Mouse (Mus musculus): ENCODE results near the gene Cib2. TPM values are rescaled to one million over a fixed set of nuclear protein-coding genes. Genes with fewer than 3 reads are reported as not detected.
"Not testable (repeated sequence)": the region's sequence is repeated elsewhere in the genome, so short reads cannot be mapped to it uniquely, and the experiment has no call there.

Cib2 gene
- total and polyA plus RNA-seq, 3 experiments = 2.1 to 5.9 (median 2.1) TPM

DNA sequence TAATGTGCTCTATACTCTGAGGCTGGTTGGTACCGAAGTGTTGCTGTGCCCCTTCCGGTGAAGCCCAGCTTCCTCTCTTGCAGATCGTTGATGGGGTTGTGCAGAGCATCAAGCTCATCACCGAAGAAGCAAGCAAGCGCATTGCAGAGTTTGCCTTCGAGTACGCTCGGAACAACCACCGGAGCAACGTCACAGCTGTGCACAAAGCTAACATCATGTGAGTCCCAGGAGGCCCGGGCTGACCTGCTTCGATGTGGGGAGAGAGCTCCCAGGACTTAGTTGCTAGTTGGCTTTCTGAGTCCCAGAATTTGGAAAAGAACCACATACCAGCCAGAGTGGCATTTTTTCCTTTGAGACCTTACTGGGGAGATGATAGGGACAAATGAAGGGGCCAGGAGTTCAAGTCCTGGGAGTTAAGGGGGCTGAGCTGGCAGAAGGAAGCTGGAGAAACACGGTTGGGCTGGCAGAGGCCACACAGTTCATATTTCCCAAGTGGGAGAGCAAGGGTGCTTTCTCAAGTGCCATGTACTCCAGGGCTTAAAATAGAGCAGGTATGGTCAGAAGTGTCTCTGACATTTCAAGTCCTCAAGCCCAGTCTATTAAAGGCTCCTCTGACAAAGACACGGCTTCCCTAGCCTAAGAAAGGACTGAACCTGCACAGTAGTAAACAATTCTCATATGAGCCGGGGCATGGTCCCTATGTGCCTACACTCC, 36.9 kb upstream of the Cib2 start:
- Histone ChIP-seq H3K36me3 (ENCODE audit: control insufficient read depth, insufficient read depth, low read length) (peaks cover 44% of the 10 kb centered on the region), H3K79me2 (replicated peaks; ENCODE audit: control insufficient read depth, insufficient read depth, low read length) (no peaks in the 10 kb centered on the region), H3K9ac (ENCODE audit: low read depth, low read length) (no peak overlapping the region), H3K27me3 (ENCODE audit: control insufficient read depth, insufficient read depth, low read length) (no peaks in the 10 kb centered on the region), H3K27ac (peak overlapping the region; percentile 62), H3K4me1 (ENCODE audit: control insufficient read depth, insufficient read depth, low read length) (peaks cover 5% of the 10 kb centered on the region), H3K4me3 (no peak overlapping the region)
- intact Hi-C loops (cut with DNase I) = no loop called here
- 68% methylated on average over 15 of the region's 15 CpGs for WGBS
- TF ChIP-seq POLR2A (IDR thresholded peaks at IDR 0.05; ENCODE audit: insufficient read depth, low read depth, low read length) = 0 out of 2 replicates have a peak, but pooled peaks have one; percentile 11
- TF ChIP-seq CTCF (IDR thresholded peaks at IDR 0.05) = no peak
- no peak for TF ChIP-seq EP300 (IDR thresholded peaks at IDR 0.05; ENCODE audit: insufficient read depth, low read depth, low read length)
- DNase-seq = peak; percentile 29 to 45

DNA sequence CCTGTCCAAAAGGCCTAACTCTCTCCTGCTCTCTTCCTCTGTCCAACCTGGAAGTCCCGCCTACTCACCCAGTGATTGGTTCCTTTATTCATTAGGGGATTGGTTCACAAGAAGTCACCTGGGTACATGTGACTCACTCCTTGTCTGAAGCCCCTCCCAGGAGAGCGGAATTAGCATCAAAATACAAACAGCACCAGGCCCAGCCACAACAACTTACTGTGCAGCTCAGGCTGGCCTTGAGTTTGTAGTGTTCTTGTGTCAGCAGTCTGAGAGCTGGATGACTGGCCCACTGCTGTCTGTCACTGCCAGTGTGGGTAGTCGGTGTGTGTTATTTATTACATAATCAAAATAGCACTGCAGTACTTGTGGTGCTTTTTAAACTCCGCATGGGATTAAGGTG, 33.6 kb upstream of the Cib2 start:
- DNase-seq; H3K4me1 ChIP-seq (ENCODE audit: control insufficient read depth, insufficient read depth, low read length); H3K27ac ChIP-seq; intact Hi-C loops (cut with DNase I); H3K27me3 ChIP-seq (ENCODE audit: control insufficient read depth, insufficient read depth, low read length); H3K9ac ChIP-seq (ENCODE audit: low read depth, low read length); H3K79me2 ChIP-seq (replicated peaks; ENCODE audit: control insufficient read depth, insufficient read depth, low read length); H3K4me3 ChIP-seq: not testable (repeated sequence)
- H3K36me3 ChIP-seq (ENCODE audit: control insufficient read depth, insufficient read depth, low read length) = peaks cover 49% of the 10 kb centered on the region
- WGBS = 73% methylated on average over 4 of the region's 4 CpGs

DNA sequence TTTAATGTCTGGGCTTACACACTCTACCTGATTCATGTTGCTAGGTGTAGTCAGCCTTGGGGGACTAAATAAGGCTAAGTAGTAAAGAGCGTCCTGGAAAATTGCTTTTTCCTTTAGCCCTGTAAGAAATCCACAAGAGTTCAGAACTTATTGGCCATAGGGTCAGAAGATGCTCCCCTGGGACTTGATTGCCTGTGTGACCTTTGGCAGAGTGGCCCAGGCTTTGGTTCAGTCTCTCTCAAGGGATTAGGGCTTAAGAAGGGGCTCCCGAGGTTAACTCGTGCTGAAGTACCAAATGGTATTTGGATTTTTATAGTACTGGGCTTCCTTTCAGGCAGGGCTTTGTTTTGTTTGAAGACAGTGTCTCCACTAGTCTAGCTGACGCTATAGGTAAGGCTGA, 27.8 kb upstream of the Cib2 start:
- intact Hi-C loops (cut with DNase I) = loop anchor here (2.0 kb wide), 1 partner anchor 27 kb away; the partner anchor contains the start of gene Cib2
- Histone ChIP-seq H3K27ac (peak overlapping the region; percentile 91), H3K27me3 (ENCODE audit: control insufficient read depth, insufficient read depth, low read length) (no peaks in the 10 kb centered on the region), H3K4me3 (peak overlapping the region; percentile 99), H3K36me3 (ENCODE audit: control insufficient read depth, insufficient read depth, low read length) (peaks cover 17% of the 10 kb centered on the region), H3K4me1 (ENCODE audit: control insufficient read depth, insufficient read depth, low read length) (peaks cover 2% of the 10 kb centered on the region), H3K79me2 (replicated peaks; ENCODE audit: control insufficient read depth, insufficient read depth, low read length) (peaks cover 2% of the 10 kb centered on the region; the same call in 1 of the 2 replicates), H3K9ac (ENCODE audit: low read depth, low read length) (peak overlapping the region; percentile 59; the same call in 1 of the 2 replicates)
- WGBS = 41% methylated on average over 4 of the region's 4 CpGs
- no peak for TF ChIP-seq EP300 (IDR thresholded peaks at IDR 0.05; ENCODE audit: insufficient read depth, low read depth, low read length)
- no peak for TF ChIP-seq POLR2A (IDR thresholded peaks at IDR 0.05; ENCODE audit: insufficient read depth, low read depth, low read length)
- no peak for TF ChIP-seq CTCF (IDR thresholded peaks at IDR 0.05)
- no peak for DNase-seq

DNA sequence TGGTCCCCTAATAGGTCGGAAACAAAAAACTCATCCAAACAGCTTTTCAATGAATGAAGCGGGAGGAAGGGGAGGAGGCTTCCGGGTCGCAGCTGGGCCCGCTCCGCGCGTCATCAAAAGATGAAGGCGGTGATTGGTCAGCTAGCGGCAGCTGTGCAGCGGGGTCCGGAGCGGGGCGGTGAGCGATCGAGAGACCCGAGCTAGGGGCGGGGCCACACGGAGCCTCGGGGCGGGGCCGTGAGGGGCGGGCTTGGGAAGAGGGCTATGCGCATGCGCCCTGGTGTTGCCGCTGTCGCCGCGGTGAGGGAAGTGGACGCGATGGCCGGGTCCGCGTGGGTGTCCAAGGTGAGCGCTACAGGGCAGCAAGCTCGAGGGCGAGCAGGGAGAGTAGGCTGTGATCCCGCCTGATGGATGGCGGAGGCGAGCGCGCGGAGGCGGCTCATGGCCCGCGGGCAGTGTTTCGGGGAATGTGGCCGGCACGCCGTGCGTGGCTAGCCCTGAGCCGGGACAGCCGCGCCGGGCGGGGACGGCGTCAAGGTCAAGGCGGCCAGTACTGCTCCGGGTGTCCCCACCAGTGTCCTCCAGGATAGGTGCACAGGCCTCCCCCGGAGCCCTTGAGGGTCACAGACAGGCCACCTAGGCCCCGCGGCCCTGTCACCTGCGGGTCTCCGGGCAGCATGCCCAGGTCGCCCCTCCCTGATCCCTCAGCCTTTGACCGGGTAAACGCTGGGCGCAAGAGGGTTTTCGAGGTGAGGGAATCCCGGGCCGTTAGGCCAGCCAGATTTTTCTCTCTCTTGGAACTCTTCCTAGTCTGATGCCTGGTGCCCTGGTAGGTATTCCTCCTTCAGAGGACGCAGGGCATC, 26.4 kb upstream of the Cib2 start, which contains the start of gene Idh3a:
Idh3a (plus strand) TSS at position 136 of the 863 bp plus-strand sequence.
- Histone ChIP-seq H3K27me3 (ENCODE audit: control insufficient read depth, insufficient read depth, low read length) (no peaks in the 10 kb centered on the region), H3K79me2 (replicated peaks; ENCODE audit: control insufficient read depth, insufficient read depth, low read length) (peaks cover 2% of the 10 kb centered on the region; the same call in 1 of the 2 replicates), H3K36me3 (ENCODE audit: control insufficient read depth, insufficient read depth, low read length) (peaks cover 4% of the 10 kb centered on the region), H3K27ac (peak within 1 kb of the TSS; percentile 91), H3K4me1 (ENCODE audit: control insufficient read depth, insufficient read depth, low read length) (peaks cover 2% of the 10 kb centered on the region), H3K9ac (ENCODE audit: low read depth, low read length) (peak within 1 kb of the TSS; percentile 80), H3K4me3 (peak within 1 kb of the TSS; percentile 99)
- WGBS = under 1% methylated on average over 72 of the region's 73 CpGs
- intact Hi-C loops (cut with DNase I) = loop anchor here (2.0 kb wide), 1 partner anchor 26 kb away; the partner anchor contains the start of gene Cib2
- peak; percentile 99 for DNase-seq
- TF ChIP-seq CTCF (IDR thresholded peaks at IDR 0.05) (no peak), POLR2A (IDR thresholded peaks at IDR 0.05; ENCODE audit: insufficient read depth, low read depth, low read length) (peak; percentile 90)

DNA sequence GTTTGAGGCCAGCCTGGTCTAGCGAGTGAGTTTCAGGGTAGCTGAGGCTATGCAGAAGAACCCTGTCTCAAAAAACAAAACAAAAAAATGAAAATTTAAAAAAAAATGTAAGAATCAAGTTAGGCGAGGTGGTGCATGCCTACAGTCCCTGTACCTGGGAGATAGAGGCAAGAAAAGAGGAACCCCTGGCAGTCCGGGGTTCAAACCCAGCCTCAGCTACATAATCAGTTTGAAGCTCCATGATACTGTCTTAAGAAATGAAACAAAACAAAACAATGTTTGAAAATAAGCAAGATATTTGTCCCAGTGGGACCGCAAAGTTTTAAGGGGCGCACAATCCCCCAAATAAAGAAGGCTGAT, 25.8 kb upstream of the Cib2 start:
- Histone ChIP-seq H3K9ac (ENCODE audit: low read depth, low read length) (no peak overlapping the region), H3K36me3 (ENCODE audit: control insufficient read depth, insufficient read depth, low read length) (peaks cover 4% of the 10 kb centered on the region)

DNA sequence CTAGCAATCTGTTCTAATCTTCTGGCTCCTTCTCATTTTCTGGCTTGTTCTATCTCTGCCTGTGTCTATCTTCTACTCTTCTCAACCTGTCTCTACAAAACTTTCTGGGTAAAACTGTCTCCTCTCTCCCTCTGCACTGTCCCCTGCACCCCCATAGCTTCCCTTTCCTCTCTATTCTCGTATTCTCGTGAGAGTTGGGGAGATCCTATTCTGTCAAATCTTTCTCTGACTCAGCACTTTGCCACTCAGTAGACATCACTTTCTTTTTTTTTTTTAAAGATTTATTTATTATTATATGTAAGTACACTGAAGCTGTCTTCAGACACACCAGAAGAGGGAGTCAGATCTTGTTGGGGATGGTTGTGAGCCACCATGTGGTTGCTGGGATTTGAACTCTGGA, 24.1 kb upstream of the Cib2 start:
- H3K27me3 ChIP-seq (ENCODE audit: control insufficient read depth, insufficient read depth, low read length); H3K36me3 ChIP-seq (ENCODE audit: control insufficient read depth, insufficient read depth, low read length); H3K4me1 ChIP-seq (ENCODE audit: control insufficient read depth, insufficient read depth, low read length); H3K79me2 ChIP-seq (replicated peaks; ENCODE audit: control insufficient read depth, insufficient read depth, low read length); H3K27ac ChIP-seq; DNase-seq; H3K9ac ChIP-seq (ENCODE audit: low read depth, low read length); H3K4me3 ChIP-seq: not testable (repeated sequence)
- intact Hi-C loops (cut with DNase I) = loop anchor here (2.0 kb wide), 1 partner anchor 81 kb away; no protein-coding TSS in a partner anchor
- 78% methylated on average over 2 of the region's 2 CpGs for WGBS

More for the DNA sequence above, 25.8 kb upstream of the Cib2 start:
- WGBS = 32% methylated on average over 5 of the region's 5 CpGs
- H3K4me3 ChIP-seq = peak overlapping the region; percentile 99
- H3K27ac ChIP-seq = no peak overlapping the region
- TF ChIP-seq EP300 (IDR thresholded peaks at IDR 0.05; ENCODE audit: insufficient read depth, low read depth, low read length) = no peak
- no peak for TF ChIP-seq CTCF (IDR thresholded peaks at IDR 0.05)
- no peak for TF ChIP-seq POLR2A (IDR thresholded peaks at IDR 0.05; ENCODE audit: insufficient read depth, low read depth, low read length)
- H3K79me2 ChIP-seq (replicated peaks; ENCODE audit: control insufficient read depth, insufficient read depth, low read length) = peaks cover 2% of the 10 kb centered on the region; the same call in 1 of the 2 replicates
- DNase-seq = no peak
- intact Hi-C loops (cut with DNase I) = loop anchor here (2.0 kb wide), 2 partner anchors 25 to 83 kb away; partner anchors contain the start of gene Cib2
- H3K4me1 ChIP-seq (ENCODE audit: control insufficient read depth, insufficient read depth, low read length) = peaks cover 2% of the 10 kb centered on the region
- H3K27me3 ChIP-seq (ENCODE audit: control insufficient read depth, insufficient read depth, low read length) = no peaks in the 10 kb centered on the region

Measured in heart, adult 2 months (tissue).